Mouse (Mus musculus) mammary gland, adult 2 months (tissue): Measurements from ENCODE around the gene AA986860. TPM values are rescaled to one million over a fixed set of nuclear protein-coding genes. Genes with fewer than 3 reads are reported as not detected.

Source experiments
- polyA plus RNA-seq: library from polyadenylated mRNA; depleted of rRNA; stranded (reverse); fragments of >200 nt; gene quantifications from 2 replicates; pipeline ENCODE4 v1.2.3, GENCODE M21; 2012; ENCODE audit warnings: low replicate concordance; rRNA removed

Gene AA986860
- 2.1 and 2.6 TPM in 2 replicates for polyA plus RNA-seq

DNA sequence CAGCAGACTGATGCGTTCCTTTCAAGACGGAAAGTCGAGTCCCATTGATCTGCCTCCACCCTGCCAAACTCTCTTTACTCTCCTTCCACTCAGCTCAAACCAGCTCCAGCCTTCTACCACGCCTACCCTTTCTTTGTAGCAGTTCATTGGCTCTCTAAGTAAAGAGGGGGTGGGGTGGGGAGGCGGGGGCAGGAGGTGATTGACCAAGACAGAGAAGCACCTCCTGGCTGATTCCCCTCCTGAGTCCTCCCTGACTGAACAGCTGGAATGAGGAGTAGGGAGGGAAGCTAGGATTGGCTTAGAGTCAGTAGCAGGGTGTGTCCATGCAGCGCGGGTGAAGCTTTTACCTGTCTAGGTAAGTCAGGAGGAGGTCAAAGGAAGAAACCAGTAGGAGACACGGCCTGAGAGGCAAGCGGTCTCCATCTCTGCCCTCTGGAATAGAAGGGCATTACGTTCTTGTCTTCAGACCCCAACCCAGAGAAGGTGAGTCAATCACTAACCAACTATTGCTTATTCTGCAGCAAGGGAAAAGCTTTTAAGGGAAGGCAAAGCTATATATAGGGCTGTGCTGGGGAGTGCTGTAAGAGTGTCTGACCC lies at the start of gene AA986860:
TSS of gene AA986860 (plus strand) at position 236 of the 597 bp plus-strand sequence.

DNA sequence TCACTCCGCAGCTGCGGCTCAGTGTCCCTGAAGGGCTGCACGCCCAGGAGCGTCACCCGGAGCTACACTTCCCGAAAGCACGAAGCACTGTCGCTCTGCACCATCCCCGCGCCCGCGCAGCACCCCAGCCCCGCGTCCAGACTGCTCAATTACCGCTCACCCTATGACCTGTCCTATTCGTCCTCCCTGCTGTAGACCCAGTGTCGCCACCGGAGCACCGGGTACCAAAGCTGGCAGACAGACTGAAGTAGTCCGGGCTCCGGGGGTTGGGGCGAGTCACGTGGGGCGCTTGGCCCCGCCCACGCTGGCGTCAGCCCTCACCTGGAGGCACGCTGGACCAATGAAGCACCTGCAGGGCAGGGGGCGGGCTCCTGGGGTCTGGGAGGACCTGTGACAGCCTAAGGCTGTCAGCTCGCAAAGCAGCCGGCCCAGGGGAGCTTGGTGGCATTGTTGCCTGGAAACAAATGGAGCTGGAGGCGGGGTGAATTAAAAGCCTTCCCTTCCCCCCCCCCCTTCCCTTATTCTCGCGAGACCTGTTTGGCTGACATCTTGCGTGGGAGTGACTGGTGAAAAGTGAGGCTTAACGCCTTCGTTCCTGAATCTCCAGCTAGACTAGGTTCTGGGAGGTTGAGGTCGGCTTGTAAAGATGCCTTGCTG lies 16.1 kb upstream of the AA986860 start, which contains the start of gene Gm29427:
TSS of gene Gm29427 (minus strand) at position 239 of the 657 bp plus-strand sequence.

DNA sequence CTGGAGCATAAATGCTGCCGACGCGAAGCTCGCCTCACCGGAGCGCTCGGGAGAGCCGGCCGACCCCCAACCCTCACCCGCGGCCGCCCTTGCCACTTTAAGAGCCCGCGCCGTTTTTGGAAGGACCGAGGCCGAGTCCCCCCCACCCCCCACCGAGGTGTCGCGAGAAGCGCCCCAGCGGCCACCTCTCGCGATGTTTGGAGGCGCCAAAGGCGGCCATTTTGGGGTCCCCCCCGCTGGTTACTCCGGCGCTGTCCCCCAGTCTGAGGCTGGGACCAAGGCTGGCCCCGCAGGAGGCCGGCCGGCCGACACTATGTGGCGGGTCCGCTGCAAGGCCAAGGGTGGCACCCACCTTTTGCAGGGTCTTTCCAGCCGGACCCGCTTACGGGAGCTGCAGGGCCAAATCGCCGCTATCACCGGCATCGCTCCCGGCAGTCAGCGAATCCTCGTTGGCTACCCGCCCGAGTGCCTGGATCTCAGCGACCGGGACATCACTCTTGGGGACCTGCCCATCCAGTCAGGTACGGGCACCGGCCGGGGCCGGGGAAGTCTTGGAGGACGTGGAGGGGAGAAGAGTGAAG lies 14.4 kb upstream of the AA986860 start, which contains the start of gene Yod1:
TSS of gene Yod1 (plus strand) at position 37 of the 581 bp plus-strand sequence.

DNA sequence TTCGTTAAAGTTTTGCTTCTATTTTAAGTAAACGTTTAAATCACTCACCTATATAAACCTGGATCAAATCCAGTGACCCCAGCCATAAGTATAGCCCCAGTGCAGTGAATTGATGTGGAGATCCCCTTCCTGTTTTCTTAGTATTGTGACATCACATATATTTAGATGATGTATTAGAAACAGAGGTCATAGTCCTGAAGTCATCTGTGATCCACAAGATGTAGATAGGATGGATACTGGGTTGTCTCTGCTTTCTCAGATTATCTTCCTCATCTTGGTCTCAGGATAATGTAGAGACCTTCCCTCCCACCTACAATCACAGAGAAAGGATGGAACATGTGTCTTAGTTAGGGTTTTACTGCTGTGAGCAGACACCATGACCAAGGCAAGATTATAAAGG lies 2.6 kb upstream of the AA986860 start, which contains the start of gene Pfkfb2:
TSS of gene Pfkfb2 (minus strand) at position 101 of the 400 bp plus-strand sequence.

Other genes with a start within 250 kb of the AA986860 start
- gene Zp3r, start 102.4 kb upstream of the AA986860 start, polyA plus RNA-seq = not detected in 2 replicates
- gene C4bp, start 70.3 kb upstream of the AA986860 start, polyA plus RNA-seq = 0.63 TPM in 1 of 2 replicates, not detected in the other
- gene Gm29427, start 16.2 kb upstream of the AA986860 start, polyA plus RNA-seq = 0.26 TPM in 1 of 2 replicates, not detected in the other
- gene Yod1, start 14.6 kb upstream of the AA986860 start, polyA plus RNA-seq = 2.0 and 2.2 TPM in 2 replicates
- 5.2 and 10.7 TPM in 2 replicates for gene Pfkfb2, start 2.7 kb upstream of the AA986860 start, polyA plus RNA-seq
- 0.47 and 0.62 TPM in 2 replicates for gene Fcamr, start 68.9 kb downstream of the AA986860 start, polyA plus RNA-seq
- 0.47 and 0.91 TPM in 2 replicates for gene Pigr, start 94.7 kb downstream of the AA986860 start, polyA plus RNA-seq
- gene Fcmr, start 133.7 kb downstream of the AA986860 start, polyA plus RNA-seq = 115 and 291 TPM in 2 replicates
- not detected in 2 replicates for gene Il24, start 155.5 kb downstream of the AA986860 start, polyA plus RNA-seq
- gene Il20, start 179.5 kb downstream of the AA986860 start, polyA plus RNA-seq = not detected in 2 replicates
- not detected in 2 replicates for gene Il19, start 208.1 kb downstream of the AA986860 start, polyA plus RNA-seq